Mouse (Mus musculus) cortical plate, adult 2 months (tissue): ENCODE data around the gene Olfr646. TPM values are rescaled to one million over a fixed set of nuclear protein-coding genes. Genes with fewer than 3 reads are reported as not detected.

Source experiments
- H3K27ac ChIP-seq: fragments of 200-500 bp; 2 replicates; pipeline ENCODE4 v1.5.1; 2012; ENCODE audit warnings: low read length, control low read depth, inconsistent platforms; ENCODE audit not compliant: insufficient read depth
- H3K4me1 ChIP-seq: fragments of 200-500 bp; 2 replicates; pipeline ENCODE4 v1.6.1; 2011; ENCODE audit warnings: low read length; ENCODE audit not compliant: control insufficient read depth, insufficient read depth
- H3K4me3 ChIP-seq: fragments of 200-500 bp; 2 replicates; pipeline ENCODE4 v1.5.1; 2011; ENCODE audit warnings: mild to moderate bottlenecking, low read length, control low read depth; ENCODE audit not compliant: insufficient read depth
- CTCF ChIP-seq: fragments of 200-500 bp; IDR thresholded peaks from 2 replicates; pipeline ENCODE4 v1.5.1; 2011; ENCODE audit warnings: mild to moderate bottlenecking, control low read depth, low read length; ENCODE audit not compliant: insufficient read depth; ENCODE audit errors: extremely low read depth
- POLR2A ChIP-seq: fragments of 200-500 bp; IDR thresholded peaks from 2 replicates; pipeline ENCODE4 v1.6.1; 2011; ENCODE audit warnings: mild to moderate bottlenecking, low read length, control low read depth; ENCODE audit not compliant: insufficient read depth; ENCODE audit errors: extremely low read depth
- polyA plus RNA-seq: library from polyadenylated mRNA; depleted of rRNA; stranded (reverse); fragments of >200 nt; gene quantifications from 2 replicates; pipeline ENCODE4 v1.2.3, GENCODE M21; 2012; rRNA removed

Gene Olfr646
- not detected in 2 replicates for polyA plus RNA-seq

DNA sequence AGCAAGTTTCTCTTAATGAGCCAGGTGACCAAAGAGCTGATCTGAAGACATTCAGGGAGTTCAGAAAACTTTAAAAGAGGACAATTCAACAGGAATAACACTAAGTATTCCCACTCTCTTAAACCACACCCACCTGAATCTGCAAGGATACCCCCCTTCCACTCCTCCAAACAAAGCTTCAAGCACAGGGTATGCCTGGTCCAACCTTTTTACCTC lies at the start of gene Olfr646:
Gene Olfr646 (plus strand): TSS at position 117 of the 216 bp plus-strand sequence.
- H3K4me3 ChIP-seq: no peak within 1 kb of the TSS
- H3K4me1 ChIP-seq: no peaks in the 10 kb centered on the region
- TF ChIP-seq POLR2A (no peak), CTCF (no peak)
- no peak within 1 kb of the TSS for H3K27ac ChIP-seq

DNA sequence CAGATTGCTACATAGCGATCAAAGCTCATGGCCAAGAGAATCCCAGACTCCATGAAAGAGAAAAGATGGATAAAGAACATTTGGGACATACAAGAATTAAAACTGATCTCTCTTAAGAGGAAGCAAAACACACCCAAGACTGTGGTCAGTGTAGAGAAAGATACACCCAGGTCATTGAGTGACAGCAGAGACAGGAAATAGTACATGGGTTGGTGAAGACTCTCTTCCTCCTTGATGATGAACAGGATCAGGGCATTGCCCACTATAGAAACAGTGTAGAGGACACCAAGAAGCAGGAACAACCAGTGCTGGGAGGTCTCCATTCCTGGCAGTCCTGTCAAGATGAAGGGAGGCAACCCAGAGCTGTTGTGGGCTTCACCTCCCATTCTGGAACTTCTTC lies 45.5 kb upstream of the Olfr646 start:
- no peak overlapping the region for H3K4me3 ChIP-seq
- no peak overlapping the region for H3K27ac ChIP-seq
- H3K4me1 ChIP-seq: no peaks in the 10 kb centered on the region
- TF ChIP-seq CTCF: no peak
- TF ChIP-seq POLR2A: no peak

DNA sequence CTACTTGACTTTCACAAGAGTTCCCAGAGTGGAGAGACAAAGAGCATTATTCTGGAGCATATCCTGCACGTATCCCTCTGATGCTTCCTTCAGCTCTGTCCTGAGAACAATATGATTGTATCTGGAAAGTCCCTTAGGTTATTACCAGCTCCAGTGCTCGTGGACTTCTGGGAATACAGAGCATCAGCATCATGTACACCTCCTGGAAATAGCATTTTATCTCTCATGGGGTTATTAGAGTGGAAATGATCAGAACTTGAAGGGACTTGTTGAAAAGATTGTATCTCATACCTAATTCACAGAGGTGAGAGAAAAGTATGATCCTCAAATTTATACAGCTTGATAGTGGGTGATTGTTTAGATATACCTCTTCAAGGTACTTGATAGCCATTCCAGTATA lies 43.3 kb upstream of the Olfr646 start, which contains the start of gene 4930516K23Rik:
Gene 4930516K23Rik (minus strand): TSS at position 101 of the 400 bp plus-strand sequence.
- no peaks in the 10 kb centered on the region for H3K4me1 ChIP-seq
- TF ChIP-seq POLR2A (no peak), CTCF (no peak)
- H3K27ac ChIP-seq: no peak within 1 kb of the TSS
- no peak within 1 kb of the TSS for H3K4me3 ChIP-seq

DNA sequence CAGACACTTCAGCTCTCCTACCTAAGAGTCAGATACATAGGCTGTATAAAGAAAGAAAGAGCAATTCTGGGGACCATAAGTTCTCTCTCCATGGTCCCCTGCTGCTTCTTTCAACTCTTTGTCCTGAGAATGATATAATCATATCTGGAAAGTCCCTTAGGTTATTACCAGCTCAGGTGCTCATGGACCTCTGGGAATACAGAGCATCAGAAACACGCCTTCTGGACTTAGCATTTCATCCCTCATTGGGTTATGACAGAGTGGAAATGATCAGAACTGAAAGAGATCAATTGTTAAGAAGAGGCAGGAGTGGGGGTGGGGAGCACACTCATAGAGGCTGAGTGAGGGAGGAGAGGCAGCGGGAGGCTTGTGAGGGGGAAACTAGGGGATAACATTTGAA lies 32.9 kb upstream of the Olfr646 start, which contains the start of gene Olfr644:
Gene Olfr644 (minus strand): TSS at position 101 of the 400 bp plus-strand sequence.
- Histone ChIP-seq H3K4me1 (no peaks in the 10 kb centered on the region), H3K4me3 (no peak within 1 kb of the TSS), H3K27ac (no peak within 1 kb of the TSS)
- TF ChIP-seq POLR2A (no peak), CTCF (no peak)

DNA sequence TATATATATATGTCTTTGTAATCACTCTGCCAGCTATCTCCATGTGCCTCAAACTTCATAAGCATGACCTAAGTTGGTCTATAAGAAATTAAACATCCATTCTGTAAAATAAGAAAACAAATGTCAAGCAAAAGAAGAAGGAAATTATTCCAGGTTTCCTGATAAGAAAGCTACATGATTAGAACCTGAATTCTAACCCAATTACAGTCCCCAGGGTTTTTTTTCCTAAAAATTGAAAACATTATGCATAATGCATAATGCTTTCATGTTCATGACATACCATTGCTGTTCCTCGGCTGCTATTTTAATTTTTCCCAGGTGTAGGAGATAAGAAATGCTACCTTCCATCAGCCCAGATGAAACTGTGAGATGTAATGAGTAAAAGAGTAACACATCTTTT lies 19.3 kb upstream of the Olfr646 start, which contains the start of gene Olfr645:
Gene Olfr645 (minus strand): TSS at position 101 of the 400 bp plus-strand sequence.
- Histone ChIP-seq H3K4me3 (no peak within 1 kb of the TSS), H3K4me1 (no peaks in the 10 kb centered on the region), H3K27ac (no peak within 1 kb of the TSS)
- TF ChIP-seq CTCF: no peak
- TF ChIP-seq POLR2A: no peak

DNA sequence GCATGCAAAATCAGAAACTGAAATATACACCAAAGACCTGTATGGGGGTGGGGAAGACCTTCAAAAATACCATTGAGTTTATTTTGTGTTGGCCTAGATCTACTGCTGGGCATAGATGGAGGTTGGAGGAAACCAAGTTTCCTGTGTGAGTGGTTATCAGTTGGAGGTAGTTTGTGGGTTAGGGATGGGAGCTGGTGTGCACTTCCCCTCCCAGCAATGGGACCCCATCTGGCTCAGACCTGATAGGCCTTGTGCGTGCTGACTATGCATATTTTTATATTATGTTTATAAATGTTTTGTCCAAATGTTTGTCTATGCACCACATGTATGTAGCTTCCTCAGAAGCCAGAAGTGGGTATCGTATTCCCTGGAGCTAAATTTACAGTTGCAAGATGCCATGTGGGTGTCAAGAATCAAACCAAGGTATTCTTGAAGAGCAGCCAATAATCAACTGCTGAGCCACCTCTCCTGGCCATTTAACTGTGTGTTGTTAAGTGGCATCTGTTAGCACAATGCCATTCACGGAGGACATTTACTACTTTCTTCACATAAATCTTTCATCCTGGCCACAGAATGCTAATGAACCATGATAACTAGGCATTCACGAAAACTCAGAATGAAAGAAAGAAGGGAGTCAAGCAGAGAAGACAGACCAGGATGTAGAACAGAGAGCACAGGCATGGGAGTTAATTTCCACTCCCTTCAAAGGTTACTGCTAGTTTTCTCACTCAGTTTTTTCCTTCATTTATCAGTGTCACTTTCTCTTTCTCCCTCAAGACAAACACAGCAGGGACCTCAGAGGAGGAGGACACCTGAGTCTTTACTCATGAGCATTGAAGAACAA lies 538 bp upstream of the Olfr646 start:
- Histone ChIP-seq H3K27ac (no peak overlapping the region), H3K4me1 (no peaks in the 10 kb centered on the region), H3K4me3 (no peak overlapping the region)
- TF ChIP-seq POLR2A: no peak
- TF ChIP-seq CTCF: no peak

DNA sequence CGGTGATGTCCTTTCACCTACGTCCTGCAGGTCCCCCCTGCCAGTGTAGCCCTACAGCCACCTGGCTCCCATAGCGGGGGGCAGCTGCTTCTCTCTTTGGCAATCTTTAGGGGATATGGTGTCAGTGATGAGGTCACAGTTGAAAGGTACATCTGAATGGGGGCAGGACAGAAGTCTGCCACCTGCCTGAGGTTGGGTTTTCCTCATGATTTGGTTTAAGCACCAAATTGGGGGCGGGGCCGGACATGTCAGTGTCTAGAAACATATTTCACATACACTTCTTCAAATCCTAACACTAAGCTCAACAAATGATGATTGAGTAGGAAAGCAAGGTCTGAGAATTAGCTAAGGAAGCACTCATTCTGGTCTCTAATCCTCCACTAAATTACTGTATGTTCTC lies 25.1 kb downstream of the Olfr646 start, which contains the start of gene Ubqln5:
Gene Ubqln5 (minus strand): TSS at position 101 of the 400 bp plus-strand sequence.
- Histone ChIP-seq H3K27ac (no peak within 1 kb of the TSS), H3K4me3 (no peak within 1 kb of the TSS), H3K4me1 (no peaks in the 10 kb centered on the region)
- TF ChIP-seq CTCF (no peak), POLR2A (no peak)

DNA sequence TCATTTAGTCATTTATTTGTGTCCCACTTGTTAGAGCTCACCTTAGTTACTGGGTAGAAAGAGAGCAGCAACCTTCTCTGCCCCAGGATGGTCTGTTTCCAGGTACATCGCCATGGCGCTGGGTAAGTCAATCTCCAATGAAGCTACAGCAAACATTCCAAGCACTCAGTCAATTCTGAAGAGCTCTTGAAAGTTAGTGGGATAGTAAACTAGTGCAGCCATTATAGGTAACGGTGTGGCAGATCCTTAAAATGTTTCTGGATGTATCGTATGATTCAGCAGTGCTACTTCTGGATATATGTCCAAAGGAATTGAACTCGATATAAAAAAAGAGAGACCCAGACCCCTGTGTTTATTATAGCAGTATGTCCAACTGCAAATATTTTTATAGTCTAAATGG lies 32.6 kb downstream of the Olfr646 start, which contains the start of gene Olfr643:
Gene Olfr643 (minus strand): TSS at position 101 of the 400 bp plus-strand sequence.
- Histone ChIP-seq H3K27ac (no peak within 1 kb of the TSS), H3K4me3 (no peak within 1 kb of the TSS), H3K4me1 (no peaks in the 10 kb centered on the region)
- TF ChIP-seq CTCF: no peak
- no peak for TF ChIP-seq POLR2A

DNA sequence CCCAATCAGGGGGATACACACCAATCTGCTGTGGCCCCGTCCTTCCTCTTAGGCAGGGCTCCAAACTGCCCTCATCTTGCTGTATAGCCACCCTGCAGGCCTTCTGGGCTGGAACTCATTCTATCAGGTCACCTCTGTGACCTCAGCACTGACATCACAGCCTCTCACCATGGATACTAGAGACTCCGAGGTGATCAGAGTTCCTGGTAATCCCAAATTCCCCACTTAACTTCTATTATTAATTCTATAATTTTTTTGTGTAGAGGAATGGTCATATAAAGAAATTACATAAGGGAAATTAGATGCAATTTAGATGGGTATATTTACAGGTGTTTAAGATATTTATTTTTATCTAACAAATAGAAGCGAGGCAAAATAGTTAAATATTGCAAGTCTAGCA lies 38.5 kb downstream of the Olfr646 start, which contains the start of gene Ubqln3:
Gene Ubqln3 (minus strand): TSS at position 101 of the 400 bp plus-strand sequence.
- Histone ChIP-seq H3K4me3 (no peak within 1 kb of the TSS), H3K4me1 (no peaks in the 10 kb centered on the region), H3K27ac (no peak within 1 kb of the TSS)
- no peak for TF ChIP-seq CTCF
- no peak for TF ChIP-seq POLR2A

DNA sequence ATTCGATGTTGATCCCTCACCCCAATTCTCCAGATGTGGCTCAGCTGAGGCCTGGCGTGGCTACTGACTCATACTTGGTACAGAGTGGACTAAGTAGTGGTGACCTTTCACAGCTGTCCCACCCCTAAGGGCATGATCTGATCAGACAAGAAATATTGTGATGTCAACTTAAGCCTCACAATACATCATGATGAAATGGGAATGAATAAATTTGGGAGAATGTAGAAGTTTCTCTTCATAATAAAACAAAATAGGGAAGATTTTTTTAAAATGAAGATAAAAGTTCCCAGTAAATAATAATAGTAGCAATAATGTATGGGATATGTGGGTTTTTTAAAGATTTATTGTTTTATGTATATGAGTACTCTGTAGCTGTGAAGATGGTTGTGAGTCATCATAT lies 45.8 kb downstream of the Olfr646 start, which contains the start of gene Ubqlnl:
Gene Ubqlnl (minus strand): TSS at position 101 of the 400 bp plus-strand sequence.
- H3K27ac ChIP-seq: no peak within 1 kb of the TSS
- TF ChIP-seq CTCF (no peak), POLR2A (no peak)
- H3K4me1 ChIP-seq: no peaks in the 10 kb centered on the region
- H3K4me3 ChIP-seq: no peak within 1 kb of the TSS

Other genes with a start within 250 kb of the Olfr646 start
- gene Olfr66, start 218.6 kb upstream of the Olfr646 start, polyA plus RNA-seq: not detected in 2 replicates
- not detected in 2 replicates for gene Olfr64, start 210.4 kb upstream of the Olfr646 start, polyA plus RNA-seq
- not detected in 2 replicates for gene Olfr65, start 201.4 kb upstream of the Olfr646 start, polyA plus RNA-seq
- not detected in 2 replicates for gene Olfr631, start 176.0 kb upstream of the Olfr646 start, polyA plus RNA-seq
- gene Olfr632, start 170.5 kb upstream of the Olfr646 start, polyA plus RNA-seq: not detected in 2 replicates
- gene Olfr633, start 160.4 kb upstream of the Olfr646 start, polyA plus RNA-seq: not detected in 2 replicates
- gene Olfr635, start 133.7 kb upstream of the Olfr646 start, polyA plus RNA-seq: not detected in 2 replicates
- gene Olfr638, start 106.1 kb upstream of the Olfr646 start, polyA plus RNA-seq: not detected in 2 replicates
- not detected in 2 replicates for gene Olfr639, start 87.6 kb upstream of the Olfr646 start, polyA plus RNA-seq
- gene Olfr640, start 79.3 kb upstream of the Olfr646 start, polyA plus RNA-seq: not detected in 2 replicates
- gene Olfr641, start 69.4 kb upstream of the Olfr646 start, polyA plus RNA-seq: not detected in 2 replicates
- gene Olfr642, start 52.2 kb upstream of the Olfr646 start, polyA plus RNA-seq: not detected in 2 replicates
- gene 4930516K23Rik, start 43.4 kb upstream of the Olfr646 start, polyA plus RNA-seq: not detected in 2 replicates
- gene Olfr644, start 33.0 kb upstream of the Olfr646 start, polyA plus RNA-seq: not detected in 2 replicates
- not detected in 2 replicates for gene Olfr645, start 19.4 kb upstream of the Olfr646 start, polyA plus RNA-seq
- not detected in 2 replicates for gene Ubqln5, start 25.0 kb downstream of the Olfr646 start, polyA plus RNA-seq
- not detected in 2 replicates for gene Olfr643, start 32.5 kb downstream of the Olfr646 start, polyA plus RNA-seq
- gene Ubqln3, start 38.4 kb downstream of the Olfr646 start, polyA plus RNA-seq: not detected in 2 replicates
- not detected in 2 replicates for gene Ubqlnl, start 45.7 kb downstream of the Olfr646 start, polyA plus RNA-seq
- 0.04 TPM in 1 of 2 replicates, not detected in the other for gene Olfm5, start 60.0 kb downstream of the Olfr646 start, polyA plus RNA-seq
- gene Olfr648, start 78.5 kb downstream of the Olfr646 start, polyA plus RNA-seq: 0.15 and 0.19 TPM in 2 replicates
- not detected in 2 replicates for gene Olfr649, start 91.1 kb downstream of the Olfr646 start, polyA plus RNA-seq
- 0.38 and 0.57 TPM in 2 replicates for gene Trim6, start 113.9 kb downstream of the Olfr646 start, polyA plus RNA-seq
- gene Trim34a, start 139.6 kb downstream of the Olfr646 start, polyA plus RNA-seq: 2.8 and 3.4 TPM in 2 replicates
- gene Trim5, start 183.2 kb downstream of the Olfr646 start, polyA plus RNA-seq: 0.42 and 0.47 TPM in 2 replicates
- gene Trim12a, start 210.6 kb downstream of the Olfr646 start, polyA plus RNA-seq: 4.7 and 4.9 TPM in 2 replicates
- gene Trim34b, start 224.6 kb downstream of the Olfr646 start, polyA plus RNA-seq: 0.06 and 0.08 TPM in 2 replicates
- 1.5 and 1.6 TPM in 2 replicates for gene Trim12c, start 248.5 kb downstream of the Olfr646 start, polyA plus RNA-seq